Mouse (Mus musculus) liver, postnatal 0 days (tissue): ENCODE data around the gene Sec22c. TPM values are rescaled to one million over a fixed set of nuclear protein-coding genes. Genes with fewer than 3 reads are reported as not detected.

Experiments
- ATAC-seq: fragments of 200-750 bp; cut with Nextera tagmentation; 2 replicates; pipeline ENCODE4 v1.8.0; 2017; ENCODE audit warnings: mild to moderate bottlenecking, moderate library complexity
- DNase-seq: peaks from one replicate; pipeline ENCODE4 v3.0.0-alpha.2; 2016
- H3K27ac ChIP-seq: fragments of 300-500 bp; sonication (generic); 2 replicates; pipeline ENCODE4 v1.5.1; 2014; ENCODE audit warnings: antibody characterized with exemption, moderate library complexity, mild to moderate bottlenecking, low read depth
- H3K27me3 ChIP-seq: fragments of 300-500 bp; sonication (generic); 2 replicates; pipeline ENCODE4 v1.6.1; 2014; ENCODE audit warnings: low read length, control low read depth, mixed read lengths; ENCODE audit not compliant: insufficient read depth
- H3K36me3 ChIP-seq: fragments of 300-500 bp; sonication (generic); replicated peaks from 2 replicates; pipeline ENCODE4 v1.6.1; 2014; ENCODE audit warnings: mild to moderate bottlenecking, control low read depth, low read length, moderate library complexity, mixed read lengths; ENCODE audit not compliant: insufficient read depth
- H3K4me1 ChIP-seq: fragments of 300-500 bp; sonication (generic); 2 replicates; pipeline ENCODE4 v1.6.1; 2014; ENCODE audit warnings: antibody characterized with exemption, mild to moderate bottlenecking, control low read depth; ENCODE audit not compliant: insufficient read depth
- H3K4me2 ChIP-seq: fragments of 300-500 bp; sonication (generic); 2 replicates; pipeline ENCODE4 v1.6.1; 2014; ENCODE audit warnings: low read depth, mild to moderate bottlenecking, low read length, moderate library complexity, mixed read lengths
- H3K4me3 ChIP-seq: fragments of 300-500 bp; sonication (generic); 2 replicates; pipeline ENCODE4 v1.5.1; 2014; ENCODE audit warnings: low read depth, low read length
- H3K9ac ChIP-seq: fragments of 300-500 bp; sonication (generic); replicated peaks from 2 replicates; pipeline ENCODE4 v1.6.1; 2014; ENCODE audit warnings: mild to moderate bottlenecking, moderate library complexity
- H3K9me3 ChIP-seq: fragments of 300-500 bp; sonication (generic); 2 replicates; pipeline ENCODE4 v1.6.1; 2016; ENCODE audit warnings: mild to moderate bottlenecking, control low read depth, low read length, mixed read lengths
- CTCF ChIP-seq: sonication (generic); IDR thresholded peaks from 2 replicates; pipeline ENCODE4 v1.5.1; 2016; ENCODE audit warnings: antibody characterized with exemption, low read depth
- EP300 ChIP-seq: IDR thresholded peaks from 2 replicates; pipeline ENCODE4 v1.6.1; 2016; ENCODE audit warnings: antibody characterized with exemption, low read depth, mild to moderate bottlenecking
- WGBS: fragments of 180-500 bp; shearing (Covaris S2); extraction: QIAGEN DNeasy Blood & Tissue Kit; methylation state at CpG from one replicate; pipeline ENCODE4 v1.1.7; 2014; ENCODE audit not compliant: insufficient replicate concordance; 5-methylcytosine and 5-hydroxymethylcytosine counted together
- polyA plus RNA-seq: library from polyadenylated mRNA; unstranded; fragments of >200 nt; fragmentation: Nextera tagmentation; extraction: Ambion mirVana; gene quantifications from 2 replicates; pipeline ENCODE4 v1.2.1, GENCODE M21; 2015

Gene Sec22c
- polyA plus RNA-seq, 1 experiment from 2014 or later: 4.4 TPM

DNA sequence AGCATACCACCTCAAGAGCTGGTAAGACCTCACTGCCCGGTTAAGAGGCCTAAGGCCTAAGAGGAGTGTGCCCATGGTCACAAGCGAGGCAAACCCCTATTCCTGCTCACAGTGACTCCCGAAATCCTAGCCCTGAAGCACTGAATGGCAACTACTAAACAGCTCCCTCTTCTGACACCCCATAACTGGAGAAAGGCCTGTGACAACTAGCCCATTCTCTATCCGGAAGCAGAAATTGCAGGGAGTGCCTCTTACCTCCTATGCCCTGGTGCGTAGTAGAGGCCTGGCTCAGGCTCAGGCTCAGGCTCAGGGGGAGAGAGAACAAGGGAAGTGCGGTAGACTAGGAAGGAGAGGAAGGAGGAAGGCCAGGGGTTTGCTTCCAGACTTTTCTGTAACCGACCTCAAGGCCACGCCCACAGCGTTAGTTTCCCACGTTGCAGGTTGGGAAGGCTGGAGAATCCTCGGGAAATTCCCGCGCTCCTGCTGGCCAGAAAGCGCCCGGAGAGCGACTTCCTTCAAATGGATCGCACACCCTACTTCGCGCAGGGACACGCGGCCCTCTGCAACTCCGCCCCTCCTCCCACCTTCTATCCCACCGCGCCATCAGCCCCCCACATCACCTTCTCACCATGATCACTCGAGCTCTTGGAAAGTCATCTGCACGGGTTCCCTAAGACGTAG lies 63.9 kb downstream of the Sec22c start:
- H3K9me3 ChIP-seq: no peaks in the 10 kb centered on the region
- 0 out of 2 replicates have a peak, but pooled peaks have one; percentile 1 for TF ChIP-seq CTCF
- TF ChIP-seq EP300: no peak
- H3K4me3 ChIP-seq: peak overlapping the region; percentile 45
- ATAC-seq (no peak), DNase-seq (no peak)
- peaks cover 13% of the 10 kb centered on the region for H3K4me1 ChIP-seq
- H3K4me2 ChIP-seq: peak overlapping the region; percentile 75
- H3K9ac ChIP-seq: no peak overlapping the region; the same call in 1 of the 2 replicates
- no peaks in the 10 kb centered on the region for H3K36me3 ChIP-seq
- 11% methylated on average over 27 of the region's 27 CpGs for WGBS
- peaks cover 53% of the 10 kb centered on the region for H3K27me3 ChIP-seq
- no peak overlapping the region for H3K27ac ChIP-seq

DNA sequence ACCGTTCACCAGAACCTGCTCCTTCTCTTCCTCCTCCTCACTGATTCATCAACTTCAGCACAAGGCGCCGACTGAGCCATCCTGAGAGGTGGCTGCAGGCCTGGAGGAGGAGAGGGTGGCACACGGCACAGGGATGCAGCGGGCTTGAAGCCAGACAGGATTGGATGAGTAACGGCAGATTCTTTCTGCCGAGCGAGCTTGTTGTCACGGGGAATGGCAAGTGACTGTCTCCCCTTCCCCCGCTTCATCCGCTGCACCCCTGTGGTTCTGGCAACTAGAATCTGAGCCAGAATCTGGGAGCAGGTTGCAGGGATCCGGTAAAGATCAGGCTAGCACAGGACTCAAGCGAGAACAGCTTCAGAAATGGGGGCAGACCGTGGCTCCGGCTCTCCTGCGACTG lies 65.5 kb downstream of the Sec22c start:
- Histone ChIP-seq H3K4me2 (no peak overlapping the region), H3K9me3 (no peaks in the 10 kb centered on the region), H3K9ac (no peak overlapping the region), H3K27me3 (peaks cover 53% of the 10 kb centered on the region), H3K27ac (no peak overlapping the region), H3K4me1 (peaks cover 13% of the 10 kb centered on the region), H3K4me3 (no peak overlapping the region), H3K36me3 (no peaks in the 10 kb centered on the region)
- WGBS: 60% methylated on average over 16 of the region's 16 CpGs
- no peak for TF ChIP-seq CTCF
- TF ChIP-seq EP300: no peak
- DNase-seq (no peak), ATAC-seq (no peak)

DNA sequence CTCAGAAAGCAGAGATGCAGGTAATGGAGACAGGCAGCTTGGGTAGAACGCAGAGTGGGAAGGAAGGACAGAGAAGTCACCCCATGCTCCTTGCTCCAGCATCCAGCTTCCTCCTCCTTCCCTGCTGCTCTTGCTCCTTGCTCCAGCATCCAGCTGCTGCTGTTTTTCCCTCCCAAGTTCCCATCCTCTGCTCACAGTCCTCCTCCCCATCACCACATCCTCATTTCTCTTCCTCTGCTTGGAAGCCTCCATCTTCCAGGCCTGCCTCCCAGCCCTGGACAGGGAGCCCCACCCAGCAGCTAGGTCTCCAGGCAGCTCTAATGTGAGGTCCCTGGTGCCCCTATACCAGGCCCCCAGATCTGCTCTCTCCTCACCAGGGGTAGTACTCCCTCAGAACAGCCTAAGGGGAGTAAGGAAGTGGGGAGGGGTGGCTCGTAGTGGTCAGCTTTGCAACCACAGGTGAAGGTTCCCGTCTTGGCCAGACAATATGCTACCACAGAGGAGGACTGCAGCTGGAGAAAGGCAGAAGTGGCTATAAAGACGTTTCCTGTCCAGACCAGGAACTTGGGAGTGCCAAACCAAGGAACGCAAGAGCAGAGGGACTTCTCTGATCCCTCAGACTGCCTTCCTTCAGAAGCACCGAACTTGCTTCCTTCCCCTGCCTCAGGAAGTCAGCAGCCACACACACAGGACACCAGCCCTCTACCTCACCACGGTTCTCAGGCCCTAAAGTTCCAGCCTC lies 69.3 kb downstream of the Sec22c start:
- DNase-seq: no peak

GRCm38 (mm10) chr9:121633306-121633705 lies 72.0 kb downstream of the Sec22c start:
- TF ChIP-seq CTCF (no peak), EP300 (no peak)
- no peaks in the 10 kb centered on the region for H3K9me3 ChIP-seq

More for the DNA sequence above, 69.3 kb downstream of the Sec22c start:
- Histone ChIP-seq H3K9ac (no peak overlapping the region), H3K9me3 (no peaks in the 10 kb centered on the region), H3K4me2 (no peak overlapping the region), H3K36me3 (no peaks in the 10 kb centered on the region), H3K4me1 (no peaks in the 10 kb centered on the region), H3K27me3 (peaks cover 20% of the 10 kb centered on the region), H3K27ac (no peak overlapping the region), H3K4me3 (no peak overlapping the region)
- ATAC-seq: no peak
- whole genome bisulfite sequencing: 17% methylated on average over 7 of the region's 7 CpGs
- TF ChIP-seq CTCF: no peak
- TF ChIP-seq EP300: no peak

DNA sequence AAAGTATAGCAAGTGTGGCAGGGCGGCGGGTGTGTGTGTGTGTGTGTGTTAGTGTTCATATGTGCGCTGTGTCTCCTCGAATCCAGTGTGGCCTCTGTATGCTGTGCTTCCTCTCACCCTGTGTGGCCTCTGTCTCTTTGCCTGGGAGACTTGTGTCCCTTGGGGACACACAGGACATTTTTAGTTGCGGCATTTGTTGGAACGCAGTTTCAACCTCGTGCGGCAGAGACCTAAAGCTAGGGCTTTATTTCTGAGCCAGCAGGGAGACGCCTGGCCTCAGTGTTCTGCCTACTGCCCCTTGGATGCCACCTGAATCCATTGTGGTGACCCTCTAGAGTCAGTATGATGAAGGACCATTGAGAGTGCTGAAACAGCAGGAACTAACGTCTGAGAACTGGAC lies 72.4 kb downstream of the Sec22c start:
- Histone ChIP-seq H3K4me2 (no peak overlapping the region), H3K36me3 (no peaks in the 10 kb centered on the region), H3K27me3 (no peaks in the 10 kb centered on the region), H3K4me3 (no peak overlapping the region), H3K9ac (no peak overlapping the region), H3K27ac (no peak overlapping the region), H3K4me1 (no peaks in the 10 kb centered on the region), H3K9me3 (no peaks in the 10 kb centered on the region)
- WGBS: 79% methylated on average over 10 of the region's 10 CpGs
- no peak for TF ChIP-seq EP300
- TF ChIP-seq CTCF: no peak
- ATAC-seq (no peak), DNase-seq (no peak)

More at GRCm38 (mm10) chr9:121633306-121633705, 72.0 kb downstream of the Sec22c start:
- Histone ChIP-seq H3K4me3 (no peak overlapping the region), H3K4me1 (no peaks in the 10 kb centered on the region), H3K36me3 (no peaks in the 10 kb centered on the region), H3K4me2 (no peak overlapping the region), H3K9ac (no peak overlapping the region), H3K27me3 (no peaks in the 10 kb centered on the region), H3K27ac (no peak overlapping the region)
- no peak for DNase-seq
- WGBS: 62% methylated on average over 6 of the region's 6 CpGs
- ATAC-seq: no peak

GRCm38 (mm10) chr9:121631946-121632345 lies 73.3 kb downstream of the Sec22c start:
- no peak overlapping the region for H3K9ac ChIP-seq
- no peak for TF ChIP-seq EP300
- TF ChIP-seq CTCF: 0 out of 2 replicates have a peak, but pooled peaks have one; percentile 15
- H3K4me3 ChIP-seq: no peak overlapping the region
- no peaks in the 10 kb centered on the region for H3K36me3 ChIP-seq
- H3K4me2 ChIP-seq: no peak overlapping the region
- 20% methylated on average over 4 of the region's 4 CpGs for WGBS
- no peak overlapping the region for H3K27ac ChIP-seq
- no peaks in the 10 kb centered on the region for H3K27me3 ChIP-seq
- ATAC-seq (peak; percentile 48), DNase-seq (peak; percentile 33)
- no peaks in the 10 kb centered on the region for H3K9me3 ChIP-seq
- H3K4me1 ChIP-seq: no peaks in the 10 kb centered on the region
